Mouse (Mus musculus) heart, postnatal 0 days (tissue): ENCODE results near the gene Abcb9.

Source experiments
- CTCF ChIP-seq: IDR thresholded peaks from 2 replicates; pipeline ENCODE4 v1.5.1; 2016; ENCODE audit warnings: antibody characterized with exemption, control low read depth, low read depth
- EP300 ChIP-seq: IDR thresholded peaks from 2 replicates; pipeline ENCODE4 v1.6.1; 2016; ENCODE audit warnings: antibody characterized with exemption, low read depth

GRCm38 (mm10) chr5:124028680-124029079 lies 66.9 kb downstream of the Abcb9 start:
- TF ChIP-seq CTCF (no peak), EP300 (no peak)
